Mouse (Mus musculus) forebrain, embryonic 10.5 days (tissue): ENCODE data around the gene Mgat5b. TPM values are rescaled to one million over a fixed set of nuclear protein-coding genes. Genes with fewer than 3 reads are reported as not detected.
A peak's percentile ranks its signal among the peaks of the same experiment; 100 is the strongest.

Experiments
- DNase-seq: peaks from one replicate; pipeline ENCODE4 v3.0.0-alpha.2; 2017; ENCODE audit warnings: low spot score; ENCODE audit errors: extremely low spot score
- H3K27ac ChIP-seq: fragments of 300-500 bp; sonication (generic); 2 replicates; pipeline ENCODE4 v1.5.1; 2016; ENCODE audit warnings: mild to moderate bottlenecking
- H3K27me3 ChIP-seq: fragments of 300-500 bp; sonication (generic); 2 replicates; pipeline ENCODE4 v1.6.1; 2016; ENCODE audit warnings: mild to moderate bottlenecking; ENCODE audit not compliant: poor library complexity, severe bottlenecking
- H3K36me3 ChIP-seq: fragments of 300-500 bp; sonication (generic); replicated peaks from 2 replicates; pipeline ENCODE4 v1.6.1; 2016; ENCODE audit warnings: mild to moderate bottlenecking, moderate library complexity
- H3K4me1 ChIP-seq: fragments of 300-500 bp; sonication (generic); 2 replicates; pipeline ENCODE4 v1.6.1; 2016
- H3K4me3 ChIP-seq: fragments of 300-500 bp; sonication (generic); 2 replicates; pipeline ENCODE4 v1.5.1; 2016; ENCODE audit warnings: mild to moderate bottlenecking, moderate library complexity
- H3K9me3 ChIP-seq: fragments of 300-500 bp; sonication (generic); 2 replicates; pipeline ENCODE4 v1.6.1; 2016; ENCODE audit warnings: mild to moderate bottlenecking, moderate library complexity
- WGBS: fragments of 180-500 bp; shearing (Covaris S2); methylation state at CpG from one replicate; pipeline ENCODE4 v1.1.7; 2016; 5-methylcytosine and 5-hydroxymethylcytosine counted together
- polyA plus RNA-seq: library from polyadenylated mRNA; unstranded; fragments of >200 nt; fragmentation: Nextera tagmentation; extraction: Ambion mirVana; gene quantifications from 2 replicates; pipeline ENCODE4 v1.2.1, GENCODE M21; 2016

The Mgat5b gene
- polyA plus RNA-seq, 1 experiment from 2014 or later, result 3.7 TPM

- Histone ChIP-seq H3K27ac (no peak overlapping the region), H3K27me3 (peaks cover 52% of the 10 kb centered on the region), H3K4me1 (peaks cover 14% of the 10 kb centered on the region), H3K9me3 (no peaks in the 10 kb centered on the region), H3K36me3 (no peaks in the 10 kb centered on the region), H3K4me3 (peak overlapping the region; percentile 35)
- DNase-seq, result peak; percentile 52
- 4% methylated on average over 18 of the region's 18 CpGs for WGBS
Observed at GRCm38 (mm10) chr11:116994095-116994582, 75.5 kb downstream of the Mgat5b start.

GRCm38 (mm10) chr11:116996976-116997375, 78.3 kb downstream of the Mgat5b start:
- WGBS, result 35% methylated on average over 3 of the region's 3 CpGs
- H3K27me3 ChIP-seq, result peaks cover 73% of the 10 kb centered on the region
- no peak for DNase-seq
- H3K4me3 ChIP-seq, result no peak overlapping the region
- H3K9me3 ChIP-seq, result no peaks in the 10 kb centered on the region
- no peaks in the 10 kb centered on the region for H3K36me3 ChIP-seq
- H3K27ac ChIP-seq, result no peak overlapping the region
- H3K4me1 ChIP-seq, result peaks cover 35% of the 10 kb centered on the region

- H3K9me3 ChIP-seq, result no peaks in the 10 kb centered on the region
- H3K4me1 ChIP-seq, result peaks cover 51% of the 10 kb centered on the region
- no peak overlapping the region for H3K4me3 ChIP-seq
- H3K27ac ChIP-seq, result no peak overlapping the region
- H3K36me3 ChIP-seq, result no peaks in the 10 kb centered on the region
- DNase-seq, result no peak
- 95% methylated on average over 5 of the region's 5 CpGs for WGBS
- peaks cover 74% of the 10 kb centered on the region for H3K27me3 ChIP-seq
Observed at GRCm38 (mm10) chr11:116998935-116999334, 80.3 kb downstream of the Mgat5b start.

- WGBS, result 7% methylated on average over 3 of the region's 3 CpGs
- no peaks in the 10 kb centered on the region for H3K36me3 ChIP-seq
- H3K4me1 ChIP-seq, result peaks cover 50% of the 10 kb centered on the region
- DNase-seq, result no peak
- H3K27ac ChIP-seq, result no peak overlapping the region
- peaks cover 74% of the 10 kb centered on the region for H3K27me3 ChIP-seq
- H3K4me3 ChIP-seq, result no peak overlapping the region
- no peaks in the 10 kb centered on the region for H3K9me3 ChIP-seq
Observed at GRCm38 (mm10) chr11:117000219-117000618, 81.6 kb downstream of the Mgat5b start.

GRCm38 (mm10) chr11:117001789-117002188, 83.1 kb downstream of the Mgat5b start:
- Histone ChIP-seq H3K27me3 (peaks cover 74% of the 10 kb centered on the region), H3K4me3 (no peak overlapping the region), H3K27ac (no peak overlapping the region), H3K4me1 (peaks cover 50% of the 10 kb centered on the region), H3K36me3 (no peaks in the 10 kb centered on the region), H3K9me3 (no peaks in the 10 kb centered on the region)
- WGBS, result 33% methylated on average over 4 of the region's 4 CpGs
- DNase-seq, result no peak

- H3K9me3 ChIP-seq, result no peaks in the 10 kb centered on the region
- H3K27me3 ChIP-seq, result peaks cover 85% of the 10 kb centered on the region
- peaks cover 50% of the 10 kb centered on the region for H3K4me1 ChIP-seq
- H3K36me3 ChIP-seq, result no peaks in the 10 kb centered on the region
- 33% methylated on average over 9 of the region's 9 CpGs for WGBS
- peak overlapping the region; percentile 26 for H3K4me3 ChIP-seq
- no peak for DNase-seq
- H3K27ac ChIP-seq, result no peak overlapping the region
Observed at GRCm38 (mm10) chr11:117003503-117003902, 84.8 kb downstream of the Mgat5b start.

GRCm38 (mm10) chr11:117004277-117004676, 85.6 kb downstream of the Mgat5b start:
- Histone ChIP-seq H3K27ac (no peak overlapping the region), H3K36me3 (no peaks in the 10 kb centered on the region), H3K4me3 (peak overlapping the region; percentile 26; the same call in 1 of the 2 replicates), H3K9me3 (no peaks in the 10 kb centered on the region), H3K4me1 (peaks cover 50% of the 10 kb centered on the region), H3K27me3 (peaks cover 86% of the 10 kb centered on the region)
- DNase-seq, result no peak
- WGBS, result 12% methylated on average over 9 of the region's 9 CpGs

- Histone ChIP-seq H3K27ac (no peak overlapping the region), H3K4me1 (peaks cover 16% of the 10 kb centered on the region), H3K36me3 (no peaks in the 10 kb centered on the region), H3K27me3 (peaks cover 20% of the 10 kb centered on the region), H3K4me3 (no peak overlapping the region), H3K9me3 (peaks cover under 1% of the 10 kb centered on the region; the same call in 1 of the 2 replicates)
- no peak for DNase-seq
- WGBS, result 44% methylated on average over 4 of the region's 4 CpGs
Observed at GRCm38 (mm10) chr11:117017462-117017861, 98.8 kb downstream of the Mgat5b start.

GRCm38 (mm10) chr11:117018410-117018809, 99.7 kb downstream of the Mgat5b start:
- H3K9me3 ChIP-seq, result peaks cover 9% of the 10 kb centered on the region
- no peak overlapping the region for H3K27ac ChIP-seq
- peaks cover 16% of the 10 kb centered on the region for H3K4me1 ChIP-seq
- no peaks in the 10 kb centered on the region for H3K36me3 ChIP-seq
- peak; percentile 80 for DNase-seq
- peak overlapping the region; percentile 30 for H3K4me3 ChIP-seq
- peaks cover 20% of the 10 kb centered on the region for H3K27me3 ChIP-seq
- WGBS, result 9% methylated on average over 8 of the region's 8 CpGs

- Histone ChIP-seq H3K36me3 (no peaks in the 10 kb centered on the region), H3K4me1 (peaks cover 16% of the 10 kb centered on the region), H3K9me3 (peaks cover 19% of the 10 kb centered on the region), H3K27me3 (peaks cover 20% of the 10 kb centered on the region), H3K27ac (no peak overlapping the region), H3K4me3 (no peak overlapping the region)
- no peak for DNase-seq
- 81% methylated on average over 2 of the region's 2 CpGs for WGBS
Observed at GRCm38 (mm10) chr11:117021026-117021425, 102.4 kb downstream of the Mgat5b start.

- Histone ChIP-seq H3K4me1 (peaks cover 8% of the 10 kb centered on the region), H3K4me3 (no peak overlapping the region), H3K27ac (no peak overlapping the region), H3K27me3 (peaks cover 9% of the 10 kb centered on the region; the same call in 1 of the 2 replicates), H3K9me3 (peaks cover 19% of the 10 kb centered on the region), H3K36me3 (no peaks in the 10 kb centered on the region)
- no peak for DNase-seq
- WGBS, result 87% methylated on average over 3 of the region's 3 CpGs
Observed at GRCm38 (mm10) chr11:117023537-117023936, 104.9 kb downstream of the Mgat5b start.

- Histone ChIP-seq H3K4me1 (peaks cover 34% of the 10 kb centered on the region), H3K27me3 (peaks cover 19% of the 10 kb centered on the region), H3K4me3 (no peak overlapping the region), H3K36me3 (no peaks in the 10 kb centered on the region), H3K27ac (peak overlapping the region; percentile 41; the same call in 1 of the 2 replicates), H3K9me3 (peaks cover 17% of the 10 kb centered on the region)
- WGBS, result 58% methylated on average over 10 of the region's 10 CpGs
- no peak for DNase-seq
Observed at GRCm38 (mm10) chr11:117027681-117028080, 109.0 kb downstream of the Mgat5b start.

- no peak for DNase-seq
- H3K27me3 ChIP-seq, result peaks cover 19% of the 10 kb centered on the region
- 73% methylated on average over 19 of the region's 19 CpGs for WGBS
- H3K9me3 ChIP-seq, result peaks cover 4% of the 10 kb centered on the region; the same call in 1 of the 2 replicates
- H3K27ac ChIP-seq, result peak overlapping the region; percentile 41; the same call in 1 of the 2 replicates
- peaks cover 34% of the 10 kb centered on the region for H3K4me1 ChIP-seq
- no peaks in the 10 kb centered on the region for H3K36me3 ChIP-seq
- no peak overlapping the region for H3K4me3 ChIP-seq
Observed at GRCm38 (mm10) chr11:117028861-117029568, 110.4 kb downstream of the Mgat5b start.
